Mouse (Mus musculus) limb, embryonic 14.5 days (tissue): ENCODE results near the gene Pum3. TPM values are rescaled to one million over a fixed set of nuclear protein-coding genes. Genes with fewer than 3 reads are reported as not detected.

ENCODE experiments used
- ATAC-seq: fragments of 200-750 bp; cut with Nextera tagmentation; 2 replicates; pipeline ENCODE4 v1.8.0; 2017; ENCODE audit warnings: low read depth, moderate number of reproducible peaks, moderate TSS enrichment; ENCODE audit not compliant: low FRiP score
- DNase-seq: peaks from one replicate; pipeline ENCODE4 v3.0.0-alpha.2; 2015; ENCODE audit warnings: low spot score
- H3K27ac ChIP-seq: fragments of 300-500 bp; sonication (generic); replicated peaks from 2 replicates; pipeline ENCODE4 v1.5.1; 2014; ENCODE audit warnings: low read depth, mild to moderate bottlenecking, low read length, moderate library complexity, mixed read lengths
- H3K27me3 ChIP-seq: fragments of 300-500 bp; sonication (generic); 2 replicates; pipeline ENCODE4 v1.6.1; 2014; ENCODE audit warnings: low read length, mixed read lengths; ENCODE audit not compliant: control insufficient read depth, insufficient read depth
- H3K36me3 ChIP-seq: fragments of 300-500 bp; sonication (generic); 2 replicates; pipeline ENCODE4 v1.6.1; 2014; ENCODE audit warnings: mild to moderate bottlenecking, low read length, moderate library complexity, mixed read lengths; ENCODE audit not compliant: control insufficient read depth, insufficient read depth
- H3K4me1 ChIP-seq: fragments of 300-500 bp; sonication (generic); 2 replicates; pipeline ENCODE4 v1.6.1; 2014; ENCODE audit warnings: antibody characterized with exemption, low read length, mixed read lengths; ENCODE audit not compliant: control insufficient read depth, insufficient read depth
- H3K4me2 ChIP-seq: fragments of 300-500 bp; sonication (generic); replicated peaks from 2 replicates; pipeline ENCODE4 v1.6.1; 2014; ENCODE audit warnings: low read depth, mild to moderate bottlenecking, low read length, moderate library complexity; ENCODE audit not compliant: severe bottlenecking
- H3K4me3 ChIP-seq: fragments of 300-500 bp; sonication (generic); replicated peaks from 2 replicates; pipeline ENCODE4 v1.5.1; 2014; ENCODE audit warnings: low read length
- H3K9ac ChIP-seq: fragments of 300-500 bp; sonication (generic); 2 replicates; pipeline ENCODE4 v1.6.1; 2014; ENCODE audit warnings: mild to moderate bottlenecking, low read depth, low read length, moderate library complexity; ENCODE audit not compliant: severe bottlenecking
- H3K9me3 ChIP-seq: fragments of 300-500 bp; sonication (generic); 2 replicates; pipeline ENCODE4 v1.6.1; 2016; ENCODE audit warnings: low read length; ENCODE audit not compliant: control insufficient read depth
- POLR2A ChIP-seq: fragments of 200-500 bp; IDR thresholded peaks from 2 replicates; pipeline ENCODE4 v1.8.0; 2012; ENCODE audit warnings: inconsistent platforms, mild to moderate bottlenecking, moderate library complexity, borderline replicate concordance; ENCODE audit not compliant: insufficient read depth, insufficient read length; ENCODE audit errors: extremely low read depth
- WGBS: fragments of 180-500 bp; shearing (Covaris S2); extraction: QIAGEN DNeasy Blood & Tissue Kit; methylation state at CpG from one replicate; pipeline ENCODE4 v1.1.7; 2014; 5-methylcytosine and 5-hydroxymethylcytosine counted together
- polyA plus RNA-seq, 2 experiments: library from polyadenylated mRNA; depleted of rRNA in 1 of 2; stranded (reverse) in 1 of 2; unstranded in 1 of 2; fragments of >200 nt; fragmentation: Nextera tagmentation in 1 of 2; extraction: Ambion mirVana in 1 of 2; gene quantifications; 2 replicates each; pipeline versions ENCODE4 v1.2.1 to v1.2.3; 2012 to 2014

Gene Pum3
- polyA plus RNA-seq, 2 experiments = 30.6 to 64.2 TPM

GRCm38 (mm10) chr19:27369461-27370135 lies 60.0 kb downstream of the Pum3 start:
- H3K9me3 ChIP-seq = no peaks in the 10 kb centered on the region
- no peaks in the 10 kb centered on the region for H3K27me3 ChIP-seq
- WGBS = 81% methylated on average over 3 of the region's 3 CpGs
- no peak for ATAC-seq
- H3K36me3 ChIP-seq = no peaks in the 10 kb centered on the region
- no peak for TF ChIP-seq POLR2A
- DNase-seq = no peak
- no peak overlapping the region for H3K27ac ChIP-seq
- no peak overlapping the region for H3K4me3 ChIP-seq
- no peak overlapping the region for H3K4me2 ChIP-seq
- H3K4me1 ChIP-seq = 0 out of 2 replicates have a peak, but pooled peaks cover 2% of the 10 kb centered on the region
- no peak overlapping the region for H3K9ac ChIP-seq

DNA sequence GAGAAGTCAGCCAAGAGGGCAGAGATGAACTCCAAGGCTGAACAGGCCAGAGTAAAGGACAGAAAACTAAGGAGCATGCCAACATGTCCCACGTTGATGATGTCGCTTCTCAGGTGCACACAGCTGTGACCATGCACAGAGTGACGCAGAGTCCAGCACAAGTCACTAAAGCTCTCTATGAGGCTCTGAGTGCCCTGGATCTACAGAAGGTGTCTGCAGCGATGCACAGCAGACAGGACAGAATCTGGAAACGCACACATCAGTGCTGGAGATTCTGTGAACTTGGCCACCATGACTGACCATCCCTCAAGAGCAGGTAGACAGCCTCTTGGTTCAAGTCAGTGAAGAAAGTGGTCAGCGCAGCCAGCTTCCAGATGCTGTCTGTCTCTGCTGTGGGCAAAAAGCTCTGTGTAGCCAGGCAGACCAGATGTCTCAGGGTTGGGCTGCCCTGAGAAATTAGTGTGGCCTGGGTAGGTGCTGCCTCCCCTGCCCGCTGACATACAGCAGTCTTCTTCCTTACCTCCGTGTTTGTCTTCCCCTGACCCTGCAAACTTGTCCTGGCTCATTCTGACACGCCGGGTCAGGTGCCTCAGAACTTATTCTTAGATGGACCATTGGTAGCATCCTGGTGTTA lies 63.4 kb downstream of the Pum3 start:
- no peak for TF ChIP-seq POLR2A
- no peaks in the 10 kb centered on the region for H3K9me3 ChIP-seq
- no peaks in the 10 kb centered on the region for H3K36me3 ChIP-seq
- H3K4me2 ChIP-seq = no peak overlapping the region
- 73% methylated on average over 10 of the region's 10 CpGs for WGBS
- H3K4me1 ChIP-seq = no peaks in the 10 kb centered on the region
- no peaks in the 10 kb centered on the region for H3K27me3 ChIP-seq
- DNase-seq (no peak), ATAC-seq (no peak)
- H3K4me3 ChIP-seq = no peak overlapping the region
- no peak overlapping the region for H3K9ac ChIP-seq
- H3K27ac ChIP-seq = no peak overlapping the region

GRCm38 (mm10) chr19:27364521-27364931 lies 65.1 kb downstream of the Pum3 start:
- no peaks in the 10 kb centered on the region for H3K27me3 ChIP-seq
- 0 out of 2 replicates have a peak overlapping the region, but pooled peaks have one; percentile 4 for H3K9ac ChIP-seq
- peak overlapping the region; percentile 35; the same call in 1 of the 2 replicates for H3K4me2 ChIP-seq
- ATAC-seq (no peak), DNase-seq (no peak)
- no peaks in the 10 kb centered on the region for H3K9me3 ChIP-seq
- no peaks in the 10 kb centered on the region for H3K36me3 ChIP-seq
- H3K4me1 ChIP-seq = no peaks in the 10 kb centered on the region
- WGBS = 6% methylated on average over 8 of the region's 8 CpGs
- 0 out of 2 replicates have a peak overlapping the region, but pooled peaks have one; percentile 8 for H3K4me3 ChIP-seq
- H3K27ac ChIP-seq = no peak overlapping the region
- TF ChIP-seq POLR2A = no peak

DNA sequence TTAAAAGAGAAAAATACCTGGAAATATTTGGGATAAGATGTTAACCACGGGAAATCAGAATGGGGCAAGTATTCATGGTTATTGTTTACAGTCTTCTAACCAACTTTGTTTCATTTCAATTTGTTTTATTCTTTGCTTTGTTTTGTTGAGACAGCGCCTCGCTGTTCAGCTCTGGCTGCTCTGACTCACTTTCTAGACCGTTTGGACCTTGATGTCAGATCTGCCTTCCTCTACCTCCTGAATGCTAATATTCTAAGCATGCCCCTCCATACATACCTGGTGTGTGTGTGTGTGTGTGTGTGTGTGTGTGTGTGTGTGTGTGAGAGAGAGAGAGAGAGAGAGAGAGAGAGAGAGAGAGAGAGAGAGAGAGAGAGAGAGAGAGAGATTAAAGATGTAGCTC lies 65.7 kb downstream of the Pum3 start:
- Histone ChIP-seq H3K9me3 (no peaks in the 10 kb centered on the region), H3K27me3 (no peaks in the 10 kb centered on the region), H3K4me2 (no peak overlapping the region), H3K4me1 (no peaks in the 10 kb centered on the region), H3K9ac (0 out of 2 replicates have a peak overlapping the region, but pooled peaks have one; percentile 4), H3K36me3 (no peaks in the 10 kb centered on the region), H3K27ac (no peak overlapping the region), H3K4me3 (no peak overlapping the region)
- whole genome bisulfite sequencing = 71% methylated on average over 4 of the region's 4 CpGs
- no peak for DNase-seq
- no peak for TF ChIP-seq POLR2A
- no peak for ATAC-seq

DNA sequence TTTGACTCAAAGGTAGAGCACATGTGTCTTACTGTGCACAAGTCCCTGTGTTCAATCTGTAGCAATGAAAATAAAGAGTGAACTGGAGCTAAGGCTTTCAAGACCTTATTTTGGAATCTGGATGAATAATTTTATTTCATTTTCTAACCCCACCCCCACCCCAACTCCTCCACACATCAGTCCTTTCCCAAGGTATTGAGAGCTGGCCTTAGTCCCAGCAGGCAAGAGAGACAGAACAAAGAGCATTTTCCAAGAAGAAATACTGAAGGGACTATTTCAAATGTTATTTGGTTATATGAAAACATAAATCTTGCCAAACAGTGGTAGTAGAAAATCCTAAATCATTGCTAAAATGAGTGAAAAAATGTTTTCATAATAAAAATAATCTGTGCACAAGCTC lies 69.2 kb downstream of the Pum3 start:
- no peaks in the 10 kb centered on the region for H3K9me3 ChIP-seq
- no peak overlapping the region for H3K4me2 ChIP-seq
- no peak overlapping the region for H3K9ac ChIP-seq
- no peak for TF ChIP-seq POLR2A
- ATAC-seq (no peak), DNase-seq (no peak)
- no peaks in the 10 kb centered on the region for H3K36me3 ChIP-seq
- no peak overlapping the region for H3K4me3 ChIP-seq
- no peaks in the 10 kb centered on the region for H3K4me1 ChIP-seq
- H3K27me3 ChIP-seq = no peaks in the 10 kb centered on the region
- H3K27ac ChIP-seq = no peak overlapping the region
